Mouse (Mus musculus) heart, embryonic 14.5 days (tissue): ENCODE measurements around the gene Pcbp4. TPM values are rescaled to one million over a fixed set of nuclear protein-coding genes. Genes with fewer than 3 reads are reported as not detected.

Source experiments
- ATAC-seq: fragments of 200-750 bp; cut with Nextera tagmentation; 2 replicates; pipeline ENCODE4 v1.8.0; 2017; ENCODE audit warnings: low read depth, moderate TSS enrichment; ENCODE audit not compliant: insufficient number of reproducible peaks, insufficient read depth, low FRiP score
- H3K27ac ChIP-seq, 2 experiments: fragments of 200-500 bp in 1 of 2; fragments of 300-500 bp in 1 of 2; sonication (generic) in 1 of 2; replicated peaks in 1 of 2; 2 replicates each; pipeline ENCODE4 v1.5.1; 2012 to 2014; ENCODE audit warnings: low read depth in 2 of 2, low read length in 2 of 2, control low read depth in 1 of 2, mild to moderate bottlenecking in 1 of 2, mixed read lengths in 1 of 2; ENCODE audit not compliant: control insufficient read depth in 1 of 2, insufficient read depth in 1 of 2
- H3K27me3 ChIP-seq: fragments of 300-500 bp; sonication (generic); 2 replicates; pipeline ENCODE4 v1.6.1; 2014; ENCODE audit warnings: mild to moderate bottlenecking, low read length, control low read depth; ENCODE audit not compliant: control insufficient read depth, insufficient read depth
- H3K36me3 ChIP-seq: fragments of 300-500 bp; sonication (generic); 2 replicates; pipeline ENCODE4 v1.6.1; 2014; ENCODE audit warnings: mild to moderate bottlenecking, control low read depth, low read length, mixed read lengths; ENCODE audit not compliant: control insufficient read depth, insufficient read depth
- H3K4me1 ChIP-seq, 2 experiments: fragments of 200-500 bp in 1 of 2; fragments of 300-500 bp in 1 of 2; sonication (generic) in 1 of 2; 2 replicates each; pipeline ENCODE4 v1.6.1; 2012 to 2014; ENCODE audit warnings: low read length in 2 of 2, control low read depth in 1 of 2, mixed read lengths in 1 of 2; ENCODE audit not compliant: control insufficient read depth in 2 of 2, insufficient read depth in 2 of 2
- H3K4me2 ChIP-seq: fragments of 300-500 bp; sonication (generic); 2 replicates; pipeline ENCODE4 v1.6.1; 2014; ENCODE audit warnings: mild to moderate bottlenecking, low read length
- H3K4me3 ChIP-seq, 2 experiments: fragments of 200-500 bp in 1 of 2; fragments of 300-500 bp in 1 of 2; sonication (generic) in 1 of 2; 2 replicates each; pipeline ENCODE4 v1.5.1; 2012 to 2014; ENCODE audit warnings: low read length in 2 of 2, mild to moderate bottlenecking in 2 of 2, control low read depth in 1 of 2, low read depth in 1 of 2, moderate library complexity in 1 of 2; ENCODE audit not compliant: control insufficient read depth in 1 of 2, insufficient read depth in 1 of 2
- H3K9ac ChIP-seq: fragments of 300-500 bp; sonication (generic); 2 replicates; pipeline ENCODE4 v1.6.1; 2014; ENCODE audit warnings: mild to moderate bottlenecking, low read length
- H3K9me3 ChIP-seq: fragments of 300-500 bp; sonication (generic); 2 replicates; pipeline ENCODE4 v1.6.1; 2016; ENCODE audit warnings: low read length, control low read depth; ENCODE audit not compliant: control insufficient read depth
- WGBS: fragments of 180-500 bp; shearing (Covaris S2); extraction: QIAGEN DNeasy Blood & Tissue Kit; methylation state at CpG from one replicate; pipeline ENCODE4 v1.1.7; 2014; 5-methylcytosine and 5-hydroxymethylcytosine counted together
- polyA plus RNA-seq: library from polyadenylated mRNA; unstranded; fragments of >200 nt; fragmentation: Nextera tagmentation; extraction: Ambion mirVana; gene quantifications from 2 replicates; pipeline ENCODE4 v1.2.1, GENCODE M21; 2014

Pcbp4 gene
- polyA plus RNA-seq, 1 experiment from 2014 or later = 66.4 TPM

- Histone ChIP-seq H3K27ac (peak overlapping the region; percentile 3 to 56), H3K4me1 (peaks cover 29% of the 10 kb centered on the region in 2 experiments), H3K36me3 (peaks cover 12% of the 10 kb centered on the region), H3K4me3 (peak overlapping the region; percentile 1 to 13; a peak in 2 of 4 replicates), H3K9me3 (no peaks in the 10 kb centered on the region), H3K4me2 (peak overlapping the region; percentile 45), H3K9ac (peak overlapping the region; percentile 49), H3K27me3 (no peaks in the 10 kb centered on the region)
- peak; percentile 31 for ATAC-seq
- 27% methylated on average over 16 of the region's 16 CpGs for WGBS
Measured at GRCm38 (mm10) chr9:106476002-106476923, 23.2 kb downstream of the Pcbp4 start.

GRCm38 (mm10) chr9:106476924-106477484 lies 23.9 kb downstream of the Pcbp4 start, which contains the start of gene Parp3:
Gene Parp3 (minus strand): TSS chr9:106476949.
- ATAC-seq = peak; percentile 95
- H3K4me3 ChIP-seq = peak within 1 kb of the TSS; percentile 47 to 65
- WGBS = under 1% methylated on average over 41 of the region's 41 CpGs
- H3K4me1 ChIP-seq = peaks cover 23 to 25% of the 10 kb centered on the region in 2 experiments
- no peaks in the 10 kb centered on the region for H3K27me3 ChIP-seq
- peak within 1 kb of the TSS; percentile 3 to 56 for H3K27ac ChIP-seq
- no peaks in the 10 kb centered on the region for H3K9me3 ChIP-seq
- H3K4me2 ChIP-seq = peak within 1 kb of the TSS; percentile 85
- peak within 1 kb of the TSS; percentile 70 for H3K9ac ChIP-seq
- peaks cover 20% of the 10 kb centered on the region for H3K36me3 ChIP-seq

GRCm38 (mm10) chr9:106477649-106478048 lies 24.6 kb downstream of the Pcbp4 start:
- WGBS = 3% methylated on average over 16 of the region's 16 CpGs
- Histone ChIP-seq H3K4me1 (peaks cover 18 to 24% of the 10 kb centered on the region in 2 experiments), H3K27ac (no peak overlapping the region), H3K9ac (peak overlapping the region; percentile 70), H3K27me3 (no peaks in the 10 kb centered on the region), H3K4me3 (peak overlapping the region; percentile 47 to 65), H3K9me3 (no peaks in the 10 kb centered on the region), H3K36me3 (peaks cover 26% of the 10 kb centered on the region), H3K4me2 (peak overlapping the region; percentile 85)
- no peak for ATAC-seq

- H3K4me2 ChIP-seq = peak overlapping the region; percentile 85
- H3K9me3 ChIP-seq = no peaks in the 10 kb centered on the region
- H3K36me3 ChIP-seq = peaks cover 31% of the 10 kb centered on the region
- peak overlapping the region; percentile 70 for H3K9ac ChIP-seq
- 70% methylated on average over 9 of the region's 9 CpGs for WGBS
- H3K4me3 ChIP-seq = peak overlapping the region; percentile 47 to 65
- no peak overlapping the region for H3K27ac ChIP-seq
- H3K27me3 ChIP-seq = no peaks in the 10 kb centered on the region
- H3K4me1 ChIP-seq = peaks cover 18 to 24% of the 10 kb centered on the region in 2 experiments
- ATAC-seq = no peak
Measured at GRCm38 (mm10) chr9:106478101-106478500, 25.0 kb downstream of the Pcbp4 start.

- Histone ChIP-seq H3K27me3 (no peaks in the 10 kb centered on the region), H3K4me2 (no peak overlapping the region), H3K27ac (no peak overlapping the region), H3K4me1 (peaks cover 15 to 20% of the 10 kb centered on the region in 2 experiments), H3K4me3 (no peak overlapping the region), H3K9me3 (no peaks in the 10 kb centered on the region), H3K36me3 (peaks cover 55% of the 10 kb centered on the region), H3K9ac (no peak overlapping the region)
- no peak for ATAC-seq
- 91% methylated on average over 7 of the region's 7 CpGs for WGBS
Measured at GRCm38 (mm10) chr9:106480541-106480940, 27.4 kb downstream of the Pcbp4 start.

GRCm38 (mm10) chr9:106481075-106481474 lies 28.0 kb downstream of the Pcbp4 start:
- no peaks in the 10 kb centered on the region for H3K9me3 ChIP-seq
- no peak overlapping the region for H3K4me3 ChIP-seq
- WGBS = 93% methylated on average over 15 of the region's 15 CpGs
- H3K4me1 ChIP-seq = peaks cover 12 to 15% of the 10 kb centered on the region in 2 experiments
- H3K27me3 ChIP-seq = no peaks in the 10 kb centered on the region
- H3K36me3 ChIP-seq = peaks cover 60% of the 10 kb centered on the region
- no peak overlapping the region for H3K4me2 ChIP-seq
- H3K9ac ChIP-seq = no peak overlapping the region
- ATAC-seq = no peak
- no peak overlapping the region for H3K27ac ChIP-seq

GRCm38 (mm10) chr9:106481676-106482075 lies 28.6 kb downstream of the Pcbp4 start:
- 88% methylated on average over 13 of the region's 13 CpGs for WGBS
- H3K36me3 ChIP-seq = peaks cover 61% of the 10 kb centered on the region

More at GRCm38 (mm10) chr9:106481676-106482075, 28.6 kb downstream of the Pcbp4 start:
- H3K4me2 ChIP-seq = no peak overlapping the region
- peaks cover 10 to 11% of the 10 kb centered on the region in 2 experiments for H3K4me1 ChIP-seq
- ATAC-seq = no peak
- H3K27ac ChIP-seq = no peak overlapping the region
- no peaks in the 10 kb centered on the region for H3K9me3 ChIP-seq
- H3K9ac ChIP-seq = no peak overlapping the region
- H3K4me3 ChIP-seq = no peak overlapping the region
- H3K27me3 ChIP-seq = no peaks in the 10 kb centered on the region
